Mouse (Mus musculus) cerebellum, postnatal 10 days (tissue): ENCODE results near the gene Gm44503.

Experiments
- DNase-seq, 2 experiments: peaks; one replicate each; pipeline ENCODE4 v3.0.0; 2021; ENCODE audit warnings: mixed read lengths in 2 of 2

Gene Gm44503

DNA sequence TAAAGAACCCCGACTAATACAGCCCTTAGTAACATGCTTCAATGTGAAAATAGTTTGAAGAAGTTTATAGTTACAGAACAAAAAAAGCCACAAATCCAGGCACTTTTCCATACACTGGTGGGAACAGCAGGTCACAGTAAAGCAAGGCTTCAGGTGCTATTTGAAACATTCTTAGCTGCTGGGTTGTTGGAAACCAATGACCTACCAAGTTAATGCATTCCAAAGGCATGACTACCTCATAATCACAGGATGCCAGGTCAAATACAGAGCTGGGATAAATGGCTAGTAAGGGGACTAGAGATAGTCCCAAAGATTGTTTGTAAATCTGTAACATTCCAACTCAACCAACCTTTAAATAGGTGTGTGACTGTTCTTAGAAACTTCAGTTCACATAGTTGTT, 16.6 kb downstream of the Gm44503 start:
- no peak for DNase-seq

- no peak for DNase-seq
These were observed 24.4 kb downstream of the Gm44503 start for GRCm38 (mm10) chr9:72983066-72983465.

GRCm38 (mm10) chr9:72985250-72986220, 26.9 kb downstream of the Gm44503 start, which contains the start of the genes Ccpg1os and Ccpg1:
Ccpg1os (minus strand) TSS chr9:72985382.
Ccpg1 (plus strand) TSS chr9:72985429.
- DNase-seq: peak; percentile 97 to 99

DNA sequence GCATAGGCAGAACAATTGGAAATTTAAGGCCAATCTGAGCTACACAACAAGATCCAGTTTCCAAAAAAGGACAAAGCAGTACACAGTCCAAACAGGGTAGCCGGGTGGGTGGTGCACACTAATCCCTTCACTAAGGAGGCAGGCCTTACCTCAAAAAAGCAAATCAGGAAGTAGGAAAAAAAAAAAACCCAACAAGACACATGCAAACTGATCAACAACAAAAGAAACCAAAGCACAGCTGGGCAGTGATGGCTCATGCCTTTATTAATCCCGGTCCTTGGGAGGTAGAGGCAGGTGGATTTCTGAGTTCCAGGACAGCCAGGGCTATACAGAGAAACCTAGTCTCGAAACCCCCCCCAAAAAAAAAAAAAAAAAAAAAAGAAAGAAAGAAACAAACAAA, 29.1 kb downstream of the Gm44503 start:
- no peak for DNase-seq

GRCm38 (mm10) chr9:72988706-72989105, 30.1 kb downstream of the Gm44503 start:
- DNase-seq: no peak

- DNase-seq: no peak
These were observed 32.8 kb downstream of the Gm44503 start for GRCm38 (mm10) chr9:72991420-72991819.

DNA sequence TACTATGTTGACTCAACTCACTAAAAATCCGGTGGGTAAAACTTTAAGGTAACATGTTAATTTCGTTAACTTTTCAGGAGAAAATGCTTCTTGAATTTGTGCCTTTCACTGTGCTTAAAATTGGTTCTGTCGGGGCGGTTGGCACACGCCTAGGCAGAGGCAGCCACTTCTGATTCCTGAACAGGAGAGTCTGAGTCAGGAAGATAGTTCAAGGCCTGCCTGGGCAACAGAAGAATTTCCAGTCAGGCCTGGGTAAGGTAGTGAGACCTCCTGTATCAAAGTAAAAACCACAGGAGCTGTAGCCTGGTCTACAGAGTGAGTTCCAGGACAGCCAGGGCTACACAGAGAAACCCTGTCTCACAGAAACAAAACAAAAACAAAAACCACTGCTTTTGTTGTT, 33.9 kb downstream of the Gm44503 start:
- no peak for DNase-seq

- DNase-seq: no peak
These were observed 37.5 kb downstream of the Gm44503 start for GRCm38 (mm10) chr9:72996167-72996566.

DNA sequence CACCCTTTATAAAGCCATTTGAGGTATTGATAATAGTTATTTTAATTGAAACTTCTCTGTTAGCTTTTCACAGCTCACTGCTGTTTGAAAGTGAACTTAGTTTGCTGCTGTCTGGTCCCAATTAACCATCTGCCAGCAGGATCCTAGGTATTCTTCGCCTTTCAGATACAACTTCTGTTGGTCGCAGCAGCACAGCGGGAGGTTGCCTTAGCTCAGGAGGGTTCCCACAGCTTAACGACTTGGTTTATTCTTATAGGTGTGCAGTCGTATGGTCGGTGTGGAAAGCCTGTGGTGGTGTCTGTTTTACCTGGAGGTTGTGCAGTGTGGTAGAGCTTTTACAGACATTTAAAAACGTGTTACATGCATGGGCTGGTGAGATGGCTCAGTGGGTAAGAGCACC, 38.2 kb downstream of the Gm44503 start:
- DNase-seq: no peak

GRCm38 (mm10) chr9:73000487-73000886, 41.8 kb downstream of the Gm44503 start:
- no peak for DNase-seq

DNA sequence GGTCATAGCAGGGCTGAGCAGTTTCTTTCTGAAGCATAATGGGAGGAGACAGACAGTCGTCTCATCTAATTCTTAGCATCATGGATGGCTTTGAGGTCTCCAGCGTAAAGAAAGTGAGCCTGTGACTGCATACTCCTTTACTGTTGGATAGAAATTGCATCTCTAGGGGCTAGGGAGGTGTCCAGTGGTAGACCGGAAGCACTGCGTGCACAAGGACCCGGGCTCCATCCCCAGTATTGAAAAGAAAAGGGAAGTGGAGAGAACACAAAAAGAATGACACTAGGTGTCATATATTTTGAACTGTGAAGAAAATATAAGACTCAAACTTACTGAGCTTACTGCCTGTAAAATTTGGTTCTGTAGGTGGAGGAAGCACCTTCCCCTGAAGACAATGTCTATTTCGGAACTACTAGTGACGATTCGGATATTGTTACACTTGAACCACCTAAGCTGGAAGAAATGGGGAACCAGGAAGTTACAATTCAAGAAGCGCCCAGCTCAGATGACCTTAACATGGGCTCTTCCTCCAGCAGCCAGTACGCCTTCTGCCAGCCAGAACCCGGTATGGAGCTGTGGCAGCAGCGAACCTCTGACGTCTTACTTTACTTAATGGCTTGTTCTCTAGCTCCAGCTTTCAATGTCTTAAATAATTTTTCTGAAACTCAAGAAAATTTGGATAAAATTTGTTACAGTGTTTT, 42.8 kb downstream of the Gm44503 start:
- no peak for DNase-seq

- peak in 1 of 2 experiments; percentile 26 for DNase-seq
These were observed 43.5 kb downstream of the Gm44503 start for GRCm38 (mm10) chr9:73002177-73002576.

- no peak for DNase-seq
These were observed 45.4 kb downstream of the Gm44503 start for GRCm38 (mm10) chr9:73004076-73004475.

DNA sequence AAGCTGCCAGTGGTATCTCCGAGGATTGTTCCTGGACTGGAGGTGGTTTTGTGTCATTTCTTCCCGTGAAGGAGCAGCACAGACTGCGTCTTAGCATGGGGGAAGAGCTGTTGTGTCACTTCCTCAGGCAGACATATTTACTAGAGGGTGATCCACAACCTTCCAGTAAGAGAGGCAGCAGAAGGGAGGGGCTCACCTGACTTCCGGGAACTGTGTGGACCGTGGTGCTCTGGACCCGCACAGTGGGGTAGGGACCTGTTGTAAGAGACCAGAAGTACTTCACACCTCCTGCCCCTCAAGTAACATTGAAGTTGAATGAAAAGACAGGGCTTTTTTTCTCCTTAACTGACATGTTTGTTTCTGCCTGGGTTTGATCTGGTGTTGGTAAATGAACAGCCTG, 46.5 kb downstream of the Gm44503 start:
- no peak for DNase-seq

GRCm38 (mm10) chr9:73006175-73006574, 47.5 kb downstream of the Gm44503 start:
- peak in 1 of 2 experiments; percentile 24 for DNase-seq

DNA sequence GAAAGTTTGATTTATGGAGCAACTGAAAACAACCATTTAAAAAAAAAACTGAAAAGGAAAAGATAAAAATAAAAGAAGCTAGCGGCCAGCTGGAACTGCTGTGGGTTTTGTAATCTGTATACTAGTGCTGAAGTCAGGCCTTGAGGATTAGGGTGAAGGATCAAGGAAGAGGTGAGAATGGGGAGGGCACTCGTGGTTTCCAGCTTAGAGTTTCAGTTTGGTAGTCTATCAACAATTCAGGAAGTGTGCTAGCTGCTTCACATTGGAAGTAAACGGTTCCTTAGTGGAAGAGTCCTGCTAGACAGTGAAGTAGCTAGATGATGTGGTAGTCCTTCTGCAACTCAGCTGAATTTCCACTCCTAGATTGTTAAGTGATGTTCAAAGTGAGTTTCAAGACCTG, 49.7 kb downstream of the Gm44503 start:
- no peak for DNase-seq

DNA sequence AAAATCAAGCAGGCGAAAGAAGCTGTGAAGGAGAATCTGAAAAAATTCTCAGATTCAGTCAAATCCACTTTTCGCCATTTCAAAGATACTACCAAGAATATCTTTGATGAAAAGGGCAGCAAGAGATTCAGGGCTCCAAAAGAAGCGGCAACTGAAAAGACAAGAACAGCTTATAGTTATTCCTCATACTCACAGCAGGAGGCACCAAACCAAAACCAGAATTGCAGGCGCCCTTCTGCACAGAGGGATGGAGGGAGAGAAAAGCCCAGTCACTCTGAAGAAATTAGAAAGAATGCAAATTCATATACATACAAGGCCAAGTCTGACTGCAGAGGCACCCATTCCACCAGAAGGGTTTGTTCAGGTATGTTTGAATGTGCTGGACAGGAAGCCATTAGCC, 54.0 kb downstream of the Gm44503 start:
- DNase-seq: no peak

GRCm38 (mm10) chr9:73014724-73015123, 56.1 kb downstream of the Gm44503 start:
- no peak for DNase-seq

GRCm38 (mm10) chr9:73019841-73020240, 61.2 kb downstream of the Gm44503 start:
- peak; percentile 76 to 78 for DNase-seq

DNA sequence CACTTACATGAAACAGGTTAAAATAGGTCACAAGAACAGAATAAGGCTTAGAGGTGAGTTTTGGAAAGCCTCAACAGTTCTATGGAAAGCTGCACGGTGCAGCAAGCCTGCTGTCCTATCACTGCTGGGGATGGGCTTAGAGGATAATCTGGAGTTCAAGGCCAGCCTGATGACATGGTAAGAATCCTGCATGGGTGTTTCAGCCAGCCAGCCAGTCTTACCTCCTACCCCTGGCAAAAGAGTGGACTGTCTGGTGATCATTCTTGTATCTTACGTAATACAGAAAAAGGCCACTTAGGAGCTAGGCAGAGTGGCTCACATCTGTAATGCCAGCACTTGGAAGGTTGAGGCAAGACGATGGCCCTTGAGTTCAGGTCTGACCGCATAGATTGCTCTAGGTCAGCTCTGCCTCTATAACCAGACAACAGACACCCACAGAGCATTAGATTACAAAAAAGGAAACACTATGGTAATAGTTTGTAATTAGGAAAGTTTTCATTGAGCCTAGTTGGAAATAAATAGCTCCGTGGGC, 62.0 kb downstream of the Gm44503 start:
- DNase-seq: no peak

DNA sequence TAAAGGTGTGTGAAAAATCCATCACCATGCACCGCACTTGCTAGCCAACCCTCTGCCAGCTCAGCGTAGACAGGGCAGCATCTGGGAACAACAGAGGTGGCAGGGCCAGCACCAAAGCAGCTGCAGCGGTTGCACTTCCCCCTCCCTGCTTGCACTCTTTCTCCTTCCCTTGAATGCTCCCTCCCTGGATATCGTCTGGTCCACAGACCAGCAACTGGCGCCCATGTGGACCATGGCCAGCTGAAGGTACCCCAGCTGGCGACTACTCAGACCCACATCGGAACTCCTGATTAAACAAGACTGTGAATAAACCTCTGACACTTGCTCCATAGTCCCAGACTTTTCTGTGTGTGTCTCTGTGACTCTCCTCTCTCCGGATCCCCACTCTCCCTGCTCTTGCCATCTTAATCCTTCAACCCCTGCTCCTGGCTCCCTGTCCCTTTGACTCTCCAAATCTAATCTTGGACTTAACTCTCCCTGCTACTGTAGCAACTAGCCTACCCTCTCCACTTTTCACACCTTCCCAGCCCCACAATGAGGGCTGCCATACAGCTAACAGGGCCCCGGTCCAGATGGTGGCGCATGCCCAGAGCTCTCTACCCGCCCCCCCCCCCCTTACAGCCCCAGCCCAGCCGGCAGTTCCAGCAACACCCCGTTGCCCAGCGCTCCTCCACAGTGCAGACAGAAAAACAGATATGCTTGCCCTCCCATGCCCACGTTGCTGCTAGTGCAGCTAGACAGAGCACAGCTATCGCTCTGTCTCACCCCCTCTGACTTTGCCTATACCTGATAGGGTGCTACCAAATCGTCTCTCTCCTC, 67.4 kb downstream of the Gm44503 start:
- DNase-seq: peak; percentile 66 to 67

DNA sequence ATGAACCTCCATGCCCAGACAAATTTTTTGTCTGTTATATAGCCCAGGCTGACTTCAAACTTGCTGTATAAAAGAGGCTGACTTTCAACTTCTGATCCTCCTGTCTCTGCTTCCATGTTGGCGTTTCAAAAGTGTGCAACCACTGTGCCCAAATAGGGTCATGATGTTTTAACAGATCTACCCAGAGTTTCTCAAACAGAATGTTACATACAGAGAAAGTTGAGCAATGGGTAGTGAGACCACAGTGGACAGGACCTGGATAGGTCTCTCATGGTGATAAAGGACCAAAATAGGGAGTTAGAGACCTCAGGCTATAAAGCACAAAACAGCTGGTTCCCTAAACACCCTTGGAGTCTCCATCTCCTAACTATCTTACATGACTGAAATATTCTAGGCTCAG, 71.8 kb downstream of the Gm44503 start:
- DNase-seq: no peak

- peak in 1 of 2 experiments; percentile 30 for DNase-seq
These were observed 72.8 kb downstream of the Gm44503 start for GRCm38 (mm10) chr9:73031421-73031820.
